Mouse (Mus musculus): ENCODE data around the gene Fkbp14.

Gene Fkbp14

GRCm38 (mm10) chr6:54597208-54597607 lies at the start of gene Fkbp14:
Fkbp14 (minus strand) TSS chr6:54597308.
- no peak for DNase-seq (ENCODE audit: low read depth)

- no peak for DNase-seq (ENCODE audit: low read depth)
Observed at GRCm38 (mm10) chr6:54643181-54643580, 46.1 kb upstream of the Fkbp14 start.

- no peak for DNase-seq (ENCODE audit: low read depth)
Observed at GRCm38 (mm10) chr6:54641953-54642352, 44.8 kb upstream of the Fkbp14 start.

GRCm38 (mm10) chr6:54639877-54640276 lies 42.8 kb upstream of the Fkbp14 start:
- DNase-seq (ENCODE audit: low read depth): no peak

GRCm38 (mm10) chr6:54631462-54631861 lies 34.4 kb upstream of the Fkbp14 start:
- peak; percentile 69 for DNase-seq (ENCODE audit: low read depth)

GRCm38 (mm10) chr6:54629734-54630133 lies 32.6 kb upstream of the Fkbp14 start:
- DNase-seq (ENCODE audit: low read depth): peak; percentile 31

GRCm38 (mm10) chr6:54628381-54628780 lies 31.3 kb upstream of the Fkbp14 start:
- no peak for DNase-seq (ENCODE audit: low read depth)

GRCm38 (mm10) chr6:54620357-54620756 lies 23.2 kb upstream of the Fkbp14 start:
- DNase-seq (ENCODE audit: low read depth): no peak

- DNase-seq (ENCODE audit: low read depth): no peak
Observed at GRCm38 (mm10) chr6:54619530-54619929, 22.4 kb upstream of the Fkbp14 start.

- DNase-seq (ENCODE audit: low read depth): peak; percentile 58
Observed at GRCm38 (mm10) chr6:54617363-54617762, 20.3 kb upstream of the Fkbp14 start.

- no peak for DNase-seq (ENCODE audit: low read depth)
Observed at GRCm38 (mm10) chr6:54606241-54606640, 9.1 kb upstream of the Fkbp14 start.

- peak; percentile 57 for DNase-seq (ENCODE audit: low read depth)
Observed at GRCm38 (mm10) chr6:54604001-54604715, 7.0 kb upstream of the Fkbp14 start.

GRCm38 (mm10) chr6:54602891-54603290 lies 5.8 kb upstream of the Fkbp14 start:
- DNase-seq (ENCODE audit: low read depth): no peak

- DNase-seq (ENCODE audit: low read depth): no peak
Observed at GRCm38 (mm10) chr6:54600681-54601347, 3.7 kb upstream of the Fkbp14 start.

- no peak for DNase-seq (ENCODE audit: low read depth)
Observed at GRCm38 (mm10) chr6:54597711-54598110, 603 bp upstream of the Fkbp14 start.

- peak; percentile 39 for DNase-seq (ENCODE audit: low read depth)
Observed at GRCm38 (mm10) chr6:54595330-54595878, 1.7 kb downstream of the Fkbp14 start.

- peak; percentile 96 for DNase-seq (ENCODE audit: low read depth)
Observed at GRCm38 (mm10) chr6:54594469-54595329, 2.4 kb downstream of the Fkbp14 start, which contains the start of gene Plekha8. Plekha8 (plus strand) TSS chr6:54595111.

GRCm38 (mm10) chr6:54593766-54594468 lies 3.2 kb downstream of the Fkbp14 start:
- no peak for DNase-seq (ENCODE audit: low read depth)

GRCm38 (mm10) chr6:54592938-54593535 lies 4.1 kb downstream of the Fkbp14 start:
- peak; percentile 98 for DNase-seq (ENCODE audit: low read depth)

- peak; percentile 16 for DNase-seq (ENCODE audit: low read depth)
Observed at GRCm38 (mm10) chr6:54591778-54592177, 5.3 kb downstream of the Fkbp14 start.

- no peak for DNase-seq (ENCODE audit: low read depth)
Observed at GRCm38 (mm10) chr6:54590691-54591090, 6.4 kb downstream of the Fkbp14 start.
